Mouse (Mus musculus): ENCODE measurements around the gene Zfp51.
"Not testable (repeated sequence)": the region's sequence is repeated elsewhere in the genome, so short reads cannot be mapped to it uniquely, and the experiment has no call there.

Gene Zfp51

GRCm38 (mm10) chr17:21450138-21450704 is at the start of gene Zfp51:
Zfp51 (plus strand) TSS chr17:21450374.
- DNase-seq (ENCODE audit: low read depth) = peak; percentile 91

GRCm38 (mm10) chr17:21422664-21423599 is 27.2 kb upstream of the Zfp51 start, which contains the start of gene Zfp54:
Zfp54 (plus strand) TSS chr17:21423227.
- peak; percentile 84 for DNase-seq (ENCODE audit: low read depth)

GRCm38 (mm10) chr17:21438806-21439400 is 11.3 kb upstream of the Zfp51 start:
- DNase-seq (ENCODE audit: low read depth) = not testable (repeated sequence)

- peak; percentile 83 for DNase-seq (ENCODE audit: low read depth)
Observed at GRCm38 (mm10) chr17:21449669-21450068, 505 bp upstream of the Zfp51 start.

- no peak for DNase-seq (ENCODE audit: low read depth)
Observed at GRCm38 (mm10) chr17:21463550-21463949, 13.4 kb downstream of the Zfp51 start.

GRCm38 (mm10) chr17:21472032-21472652 is 22.0 kb downstream of the Zfp51 start:
- DNase-seq (ENCODE audit: low read depth) = peak; percentile 21

GRCm38 (mm10) chr17:21472653-21473307 is 22.6 kb downstream of the Zfp51 start:
- DNase-seq (ENCODE audit: low read depth) = peak; percentile 60

- DNase-seq (ENCODE audit: low read depth) = peak; percentile 13
Observed at GRCm38 (mm10) chr17:21473362-21474190, 23.4 kb downstream of the Zfp51 start.

GRCm38 (mm10) chr17:21474729-21475128 is 24.6 kb downstream of the Zfp51 start:
- DNase-seq (ENCODE audit: low read depth) = not testable (repeated sequence)

GRCm38 (mm10) chr17:21475290-21475689 is 25.1 kb downstream of the Zfp51 start:
- not testable (repeated sequence) for DNase-seq (ENCODE audit: low read depth)

- DNase-seq (ENCODE audit: low read depth) = not testable (repeated sequence)
Observed at GRCm38 (mm10) chr17:21476351-21476750, 26.2 kb downstream of the Zfp51 start.

- DNase-seq (ENCODE audit: low read depth) = not testable (repeated sequence)
Observed at GRCm38 (mm10) chr17:21478103-21478777, 28.1 kb downstream of the Zfp51 start.

GRCm38 (mm10) chr17:21488760-21489499 is 38.8 kb downstream of the Zfp51 start, which contains the start of gene Zfp53:
Zfp53 (plus strand) TSS chr17:21488998.
- peak; percentile 70 for DNase-seq (ENCODE audit: low read depth)

GRCm38 (mm10) chr17:21489500-21490001 is 39.4 kb downstream of the Zfp51 start:
- peak; percentile 20 for DNase-seq (ENCODE audit: low read depth)

- no peak for DNase-seq (ENCODE audit: low read depth)
Observed at GRCm38 (mm10) chr17:21501365-21501764, 51.2 kb downstream of the Zfp51 start.

- no peak for DNase-seq (ENCODE audit: low read depth)
Observed at GRCm38 (mm10) chr17:21504524-21504923, 54.4 kb downstream of the Zfp51 start.

- no peak for DNase-seq (ENCODE audit: low read depth)
Observed at GRCm38 (mm10) chr17:21506258-21506657, 56.1 kb downstream of the Zfp51 start.

GRCm38 (mm10) chr17:21509756-21510155 is 59.6 kb downstream of the Zfp51 start:
- DNase-seq (ENCODE audit: low read depth) = no peak
